Mouse (Mus musculus) megakaryocyte progenitor cell, adult 5-6 weeks (primary cell): ENCODE results near the gene Cysltr2. TPM values are rescaled to one million over a fixed set of nuclear protein-coding genes. Genes with fewer than 3 reads are reported as not detected.
A peak's percentile ranks its signal among the peaks of the same experiment; 100 is the strongest.

ENCODE experiments used
- ATAC-seq: replicated peaks from 2 replicates; pipeline ENCODE4 v1.8.0; 2016; ENCODE audit warnings: mild to moderate bottlenecking, moderate TSS enrichment, inconsistent platforms; ENCODE audit not compliant: poor library complexity
- total RNA-seq, 2 experiments: library from RNA; stranded (forward) in 1 of 2; stranded (reverse) in 1 of 2; fragments of 157-497, 149-512 nt in 1 of 2; fragments of 200-1000 nt in 1 of 2; gene quantifications; 2 replicates each; pipeline versions ENCODE4 v1.2.3 to v1.2.4; 2015 to 2017

Cysltr2 gene
- total RNA-seq (2015) (0.44 and 1.8 TPM in 2 replicates), total RNA-seq (2017) (0.98 TPM in 1 of 2 replicates, not detected in the other)

DNA sequence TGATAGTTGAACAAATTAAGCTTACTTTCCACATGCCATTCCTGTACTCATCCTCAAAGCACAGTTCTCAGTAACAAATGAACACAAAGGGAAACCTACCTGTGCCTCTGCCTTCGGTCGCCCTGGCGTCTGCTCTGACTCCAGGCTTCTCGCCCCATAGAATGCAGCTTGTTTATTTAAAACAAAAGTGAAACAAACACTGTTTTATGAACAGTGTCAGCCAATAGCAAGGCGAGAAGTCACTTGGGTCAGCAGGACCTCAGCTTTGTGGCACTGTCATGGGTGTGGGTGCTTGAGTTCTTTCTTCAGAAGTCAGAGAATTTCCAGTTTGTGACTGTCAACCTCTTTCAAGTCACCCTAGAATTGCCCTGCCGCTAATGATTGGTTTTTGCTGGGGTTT is at the start of gene Cysltr2:
Cysltr2 (minus strand) TSS at position 178 of the 400 bp plus-strand sequence.
- ATAC-seq, result peak; percentile 88

DNA sequence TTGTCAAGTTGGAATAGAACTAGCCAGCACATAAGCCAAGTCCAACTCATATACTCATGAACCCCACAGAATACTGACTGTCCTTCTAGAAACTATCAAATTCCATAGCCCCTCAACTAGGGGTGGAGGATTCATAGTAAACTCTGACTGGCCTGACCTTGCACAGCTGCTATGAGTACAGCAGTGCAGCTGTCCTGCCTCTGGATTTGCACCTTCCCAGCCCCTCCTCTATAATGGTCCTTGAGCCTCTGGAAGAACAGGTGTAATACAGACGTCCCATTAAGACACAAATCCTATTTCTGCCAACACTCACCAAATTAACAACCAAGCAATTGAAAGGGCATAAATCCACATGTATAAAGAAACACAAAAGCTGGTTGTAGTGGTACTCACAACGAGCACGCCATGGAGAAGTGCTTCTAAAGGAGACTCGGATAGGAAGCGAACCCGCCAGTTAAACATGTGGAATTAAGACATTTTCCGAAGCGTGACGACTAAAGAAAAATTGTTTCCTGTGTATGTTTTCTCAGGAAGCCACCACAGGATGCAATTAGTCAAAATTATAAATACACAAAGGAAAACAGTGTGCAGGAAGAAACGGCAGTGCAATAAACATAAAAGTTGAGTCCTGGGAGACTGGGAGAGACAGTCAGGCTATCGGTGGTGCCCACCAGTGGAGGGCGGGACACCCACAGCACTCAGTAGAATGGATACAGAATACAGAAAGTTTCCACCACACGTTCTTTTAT is 46.1 kb upstream of the Cysltr2 start:
- ATAC-seq, result no peak

DNA sequence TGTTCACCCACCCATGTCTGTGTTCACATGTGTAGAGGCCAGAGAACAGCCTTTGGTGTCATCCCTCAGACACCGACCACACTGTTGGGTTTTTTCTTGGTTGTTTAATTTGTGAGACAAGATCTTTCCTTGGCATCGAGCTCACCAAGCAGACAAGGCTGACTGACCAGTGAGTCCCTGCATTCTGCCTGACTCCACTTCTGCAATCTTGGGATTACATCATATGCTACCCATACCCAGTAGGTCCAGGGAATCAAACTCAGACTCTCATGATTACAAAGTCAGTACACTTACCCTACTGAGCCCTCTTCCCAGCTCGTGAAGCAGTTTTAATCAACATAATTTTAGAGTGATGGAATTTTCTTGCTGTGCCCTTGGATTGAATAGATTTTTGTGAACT is 44.0 kb upstream of the Cysltr2 start:
- peak; percentile 57; the same call in 1 of the 2 replicates for ATAC-seq

DNA sequence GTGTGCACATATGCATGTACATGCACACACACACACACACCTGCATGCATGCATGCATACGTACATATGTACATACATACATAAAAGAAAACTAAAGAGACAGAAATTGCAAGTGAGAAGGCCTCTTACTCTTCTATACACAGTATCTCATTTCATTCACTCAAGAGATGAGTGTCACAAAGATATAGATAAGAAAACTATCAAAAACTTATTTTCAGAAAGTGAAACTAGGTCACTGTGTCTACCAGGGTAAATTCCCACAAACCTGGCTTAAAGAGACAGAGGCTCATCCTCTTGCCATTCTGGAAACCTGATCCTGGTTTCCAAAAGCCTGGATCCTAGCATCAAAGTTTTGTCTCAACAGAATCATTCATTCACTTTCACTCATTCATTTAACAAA is 39.3 kb upstream of the Cysltr2 start:
- no peak for ATAC-seq

DNA sequence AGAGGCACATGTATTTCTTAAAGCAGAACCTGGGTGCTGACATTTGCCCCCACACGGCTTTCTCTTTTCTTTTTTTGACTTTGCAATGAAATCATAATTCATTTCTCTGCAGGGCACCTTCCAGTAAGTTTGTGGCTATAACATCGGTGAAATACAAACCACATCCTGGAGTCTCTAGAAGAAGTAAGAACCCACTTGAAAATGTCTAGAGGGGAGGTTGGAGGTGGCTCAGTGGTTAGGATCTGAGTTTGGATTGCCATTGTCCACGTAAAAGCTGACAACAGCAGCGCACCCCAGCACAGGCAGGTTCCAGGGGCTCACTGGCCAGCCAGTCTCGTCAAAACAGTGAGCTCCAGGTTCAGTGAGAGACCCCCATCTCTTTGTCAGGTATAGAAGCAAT is 38.8 kb upstream of the Cysltr2 start:
- 0 out of 2 replicates have a peak, but pooled peaks have one; percentile 5 for ATAC-seq

DNA sequence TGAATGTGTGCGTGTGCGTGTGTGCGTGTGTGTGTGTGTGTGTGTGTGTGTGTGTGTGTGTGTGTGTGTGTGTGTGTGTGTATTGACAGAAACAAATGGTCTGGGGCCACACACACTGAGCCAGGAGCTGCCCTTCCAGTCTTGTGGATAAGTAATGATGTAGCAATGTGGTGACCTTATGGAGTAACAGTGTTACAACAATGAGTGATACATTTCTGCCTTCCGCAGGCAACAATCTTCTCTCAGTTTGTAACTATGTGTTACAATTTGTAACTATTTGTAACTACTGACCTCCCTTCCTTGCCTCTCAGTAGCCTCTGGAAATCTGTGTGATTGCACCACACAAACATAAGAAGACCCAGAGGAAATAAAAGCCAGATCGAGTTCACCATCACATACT is 38.3 kb upstream of the Cysltr2 start:
- ATAC-seq, result peak; percentile 91

DNA sequence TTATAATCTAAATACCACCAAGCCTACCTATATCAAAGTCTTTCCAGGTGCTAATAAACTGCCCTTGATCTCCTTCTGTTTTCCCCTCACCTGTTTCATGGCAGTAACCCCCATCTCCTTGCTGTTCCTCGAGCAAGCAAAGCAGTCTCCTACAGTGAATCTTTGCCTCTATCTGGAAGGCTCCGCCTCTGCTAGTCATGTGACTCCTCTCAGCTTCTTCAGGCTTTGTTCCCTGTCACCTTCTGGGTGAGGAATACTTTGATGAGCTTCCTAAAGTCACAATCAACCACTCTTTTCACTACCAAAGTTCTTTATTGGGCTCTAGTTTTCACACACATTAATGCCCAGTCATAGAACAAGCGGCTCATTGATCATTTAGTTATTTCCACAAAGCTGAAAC is 37.5 kb upstream of the Cysltr2 start:
- ATAC-seq, result no peak

DNA sequence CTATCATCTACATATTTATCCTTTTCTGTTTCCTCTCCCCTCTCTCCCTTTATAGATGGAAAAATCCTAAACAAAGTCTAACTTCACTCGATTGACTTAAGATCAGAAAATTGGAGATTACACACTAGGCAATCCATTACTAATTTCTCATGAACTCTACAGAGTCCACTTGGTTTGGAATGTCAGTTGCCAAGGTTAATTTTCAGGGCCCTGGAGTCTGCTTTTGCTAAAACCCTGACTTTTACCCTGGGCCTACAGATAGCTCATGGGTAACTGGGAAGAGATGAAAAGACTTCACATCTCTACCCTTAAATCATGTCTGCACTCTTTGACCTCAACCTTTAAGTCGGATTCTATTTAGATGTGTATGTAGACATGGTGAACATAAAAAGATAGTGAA is 34.6 kb upstream of the Cysltr2 start:
- no peak for ATAC-seq

DNA sequence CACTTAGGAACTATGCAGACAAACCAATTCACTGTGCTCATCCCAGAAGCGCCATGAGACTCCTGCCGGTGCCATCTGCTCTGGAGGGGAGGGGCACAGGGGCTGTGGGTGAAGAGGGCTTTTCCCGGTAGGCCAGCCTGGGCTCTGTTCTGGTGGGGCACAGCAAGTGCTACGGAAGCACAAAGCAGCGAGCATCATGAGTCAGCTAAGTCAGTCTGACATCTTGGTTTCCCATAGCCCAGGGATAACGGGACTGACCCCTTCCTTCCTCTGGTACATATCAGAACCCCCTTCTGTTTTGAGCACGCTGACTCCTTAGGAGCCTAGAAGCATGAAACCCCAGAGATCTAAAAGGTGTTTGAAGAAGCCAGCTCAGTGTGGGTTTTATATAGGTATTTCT is 15.5 kb upstream of the Cysltr2 start:
- ATAC-seq, result peak; percentile 42

DNA sequence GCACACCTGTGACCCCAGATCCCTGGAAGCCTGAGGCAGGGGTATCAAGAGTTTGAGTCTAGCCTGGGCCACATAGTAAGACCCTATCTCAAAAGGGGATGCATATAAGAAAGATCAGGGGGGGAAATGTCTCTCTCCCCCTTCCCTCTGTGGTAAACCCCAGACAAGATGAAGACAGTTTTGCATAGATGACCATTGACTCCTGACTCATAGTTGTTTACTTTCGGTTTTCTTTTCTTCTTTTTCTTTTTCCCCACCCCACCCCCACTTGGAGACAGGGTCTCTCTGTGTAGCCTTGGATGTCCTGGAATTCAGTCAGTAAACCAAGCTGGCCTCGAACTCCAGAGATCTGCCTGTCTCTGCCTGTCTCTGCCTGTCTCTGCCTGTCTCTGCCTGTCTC is 9.8 kb upstream of the Cysltr2 start:
- no peak for ATAC-seq

DNA sequence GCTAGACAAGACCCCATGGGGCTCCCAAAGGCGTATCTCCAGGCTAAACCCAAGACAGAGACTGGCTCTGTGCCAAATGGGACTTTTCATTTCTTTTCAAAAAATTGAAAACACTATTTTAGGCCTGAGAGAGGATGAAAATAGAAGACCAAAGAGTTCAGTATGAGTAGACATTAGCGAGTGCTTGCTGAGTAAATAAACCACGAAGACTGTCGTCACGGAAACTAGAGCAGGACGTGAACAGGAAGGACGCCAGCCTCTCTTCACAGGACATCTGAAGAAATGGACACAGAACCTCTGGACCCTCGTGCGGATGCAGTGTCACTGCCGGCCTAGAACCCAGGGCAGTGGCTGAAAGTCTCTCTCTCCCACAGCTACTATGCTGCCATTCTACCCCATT is 8.8 kb upstream of the Cysltr2 start:
- no peak for ATAC-seq

DNA sequence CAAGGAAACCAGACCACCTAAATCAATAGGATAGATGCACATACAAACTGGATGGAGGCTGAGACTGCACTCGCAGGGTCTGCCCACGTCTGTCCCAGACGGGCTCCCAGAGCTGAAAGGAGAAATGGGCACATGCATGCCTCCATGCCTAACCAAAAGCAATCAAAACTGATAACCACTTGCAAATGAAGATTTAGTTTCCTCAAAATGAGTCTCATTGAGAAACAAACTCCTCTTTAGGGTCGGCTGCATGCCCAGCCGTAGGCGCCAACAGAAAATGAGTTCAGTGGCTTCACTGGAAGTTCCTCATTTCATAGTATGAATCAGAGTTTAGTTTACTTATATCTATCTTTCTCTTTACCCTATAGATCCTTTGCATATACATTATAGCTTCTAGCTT is 7.9 kb upstream of the Cysltr2 start:
- peak; percentile 63 for ATAC-seq

DNA sequence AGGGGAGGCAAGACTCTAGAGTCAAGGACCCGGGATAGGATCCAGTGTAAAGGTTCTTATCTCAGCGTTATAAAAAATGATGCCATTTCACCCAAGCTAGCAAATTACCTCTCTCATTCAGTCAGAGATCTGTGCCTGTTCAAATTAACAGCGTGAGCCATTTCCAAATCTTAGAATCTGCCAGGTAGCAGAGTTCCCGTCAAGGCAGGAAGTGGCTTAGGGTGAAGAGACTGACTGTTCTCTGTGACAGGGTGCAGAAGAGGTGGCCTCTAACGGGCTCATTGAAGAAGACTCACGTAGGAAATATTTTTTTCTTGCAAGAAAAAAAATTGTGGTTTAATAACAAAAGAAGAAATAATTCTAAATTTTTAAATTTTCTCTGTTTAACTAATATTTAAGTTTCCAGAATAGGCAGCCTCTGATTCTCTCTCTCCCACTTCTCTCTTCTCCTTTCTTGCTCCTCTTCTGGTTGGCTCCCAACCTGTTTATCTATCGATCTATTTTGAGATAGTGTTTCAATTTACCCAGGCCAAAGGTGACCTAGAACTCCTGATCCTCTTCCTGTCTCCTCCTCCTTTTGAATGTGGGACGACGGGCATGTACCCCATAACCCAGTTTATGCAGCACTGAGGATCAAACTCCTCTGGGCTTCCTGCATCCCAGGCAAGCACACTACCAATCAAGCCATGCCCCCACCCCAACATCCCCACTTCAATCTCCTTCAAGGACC is 3.5 kb downstream of the Cysltr2 start:
- no peak for ATAC-seq

DNA sequence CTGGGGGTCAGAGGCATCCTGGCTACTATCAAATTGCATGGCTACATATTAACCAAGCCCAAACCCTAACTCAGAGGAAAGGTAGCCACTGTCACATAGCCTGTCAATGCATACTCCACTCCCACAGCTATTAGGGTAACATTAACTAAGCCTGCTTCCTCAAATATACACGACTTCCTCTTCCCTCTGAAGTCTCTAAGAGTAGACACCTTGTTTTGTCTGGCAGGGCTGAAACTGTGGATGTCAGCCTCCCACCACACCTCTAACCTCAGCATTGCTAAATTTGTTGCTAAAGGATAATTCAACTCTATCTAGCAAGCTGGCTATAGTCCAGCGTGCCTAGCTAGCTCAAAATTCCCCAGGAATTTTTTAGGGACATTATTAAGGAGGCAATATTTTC is 7.2 kb downstream of the Cysltr2 start:
- peak; percentile 65 for ATAC-seq

DNA sequence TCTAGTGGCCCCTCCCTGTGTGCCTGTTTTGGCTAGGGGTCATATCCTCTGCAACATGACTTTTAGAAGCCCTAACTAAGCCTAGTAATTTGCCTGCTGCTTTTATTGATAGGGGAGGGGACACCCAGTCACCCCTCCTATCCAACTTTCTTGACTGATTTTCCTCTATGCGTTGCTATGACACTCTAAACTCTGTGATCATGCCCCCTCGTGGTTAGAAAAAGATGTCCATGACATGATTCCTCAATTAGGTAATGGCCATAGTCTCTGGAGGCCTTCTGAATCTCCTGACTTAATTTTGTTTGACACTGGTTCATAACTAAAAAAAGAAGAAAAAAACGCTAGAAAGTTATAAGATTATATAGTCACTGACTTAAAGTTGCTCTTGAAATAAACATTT is 15.6 kb downstream of the Cysltr2 start:
- ATAC-seq, result peak; percentile 37; the same call in 1 of the 2 replicates

DNA sequence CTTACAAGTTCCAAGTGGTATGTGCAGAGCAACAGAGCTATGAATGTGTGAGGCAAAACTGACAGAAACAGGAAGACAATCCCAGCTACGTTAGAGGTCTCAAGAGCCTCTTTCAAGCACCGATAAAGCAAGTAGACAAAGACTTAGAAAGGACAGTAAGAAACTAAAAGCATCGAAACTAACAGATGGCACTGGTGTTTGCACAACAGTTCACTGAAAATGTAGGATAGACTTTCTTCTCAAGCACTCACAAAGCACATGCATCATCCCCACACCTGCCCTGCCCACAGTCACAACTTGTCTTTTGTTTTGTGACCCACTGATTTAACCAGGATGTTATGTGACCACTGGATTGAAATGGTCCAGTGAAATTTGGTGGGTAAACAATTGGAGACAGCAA is 17.7 kb downstream of the Cysltr2 start:
- no peak for ATAC-seq

DNA sequence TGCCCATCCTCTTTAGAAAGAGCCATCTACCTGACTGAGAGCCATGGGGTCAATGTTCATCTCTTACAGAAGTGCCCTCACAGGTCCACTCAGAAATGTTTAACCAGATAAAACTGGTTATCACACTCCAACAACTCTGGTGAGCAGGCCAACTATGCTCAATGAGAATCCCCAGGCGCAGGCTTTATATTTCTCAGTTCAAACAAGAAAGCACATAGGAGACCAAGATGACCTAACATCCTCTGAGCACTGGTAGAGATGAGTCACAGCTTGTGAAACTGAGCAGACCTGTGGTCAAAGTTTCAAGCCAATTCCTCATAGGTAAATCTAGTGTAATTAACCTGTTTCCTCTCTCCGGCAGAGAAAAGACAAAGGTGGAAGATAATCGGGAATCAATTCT is 31.6 kb downstream of the Cysltr2 start:
- no peak for ATAC-seq

DNA sequence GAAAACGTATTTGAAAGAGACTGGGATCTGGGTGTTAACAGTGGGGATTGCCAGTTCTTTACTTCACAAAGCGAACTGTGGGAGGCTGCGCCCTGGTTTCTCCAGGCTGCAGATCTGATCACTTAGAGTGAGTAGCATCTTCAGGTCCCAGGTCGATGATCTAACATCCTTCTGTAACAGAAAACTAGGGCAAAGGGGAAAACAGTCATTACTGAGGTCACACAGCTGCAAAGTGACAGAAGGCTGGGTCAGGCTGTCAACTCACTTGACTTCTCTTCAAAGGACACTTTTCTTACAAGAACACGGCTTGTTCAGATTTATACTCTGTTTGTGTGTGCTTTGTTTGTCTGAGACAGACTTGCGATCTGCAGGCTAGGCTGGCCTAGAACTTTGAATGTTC is 33.5 kb downstream of the Cysltr2 start:
- ATAC-seq, result no peak

DNA sequence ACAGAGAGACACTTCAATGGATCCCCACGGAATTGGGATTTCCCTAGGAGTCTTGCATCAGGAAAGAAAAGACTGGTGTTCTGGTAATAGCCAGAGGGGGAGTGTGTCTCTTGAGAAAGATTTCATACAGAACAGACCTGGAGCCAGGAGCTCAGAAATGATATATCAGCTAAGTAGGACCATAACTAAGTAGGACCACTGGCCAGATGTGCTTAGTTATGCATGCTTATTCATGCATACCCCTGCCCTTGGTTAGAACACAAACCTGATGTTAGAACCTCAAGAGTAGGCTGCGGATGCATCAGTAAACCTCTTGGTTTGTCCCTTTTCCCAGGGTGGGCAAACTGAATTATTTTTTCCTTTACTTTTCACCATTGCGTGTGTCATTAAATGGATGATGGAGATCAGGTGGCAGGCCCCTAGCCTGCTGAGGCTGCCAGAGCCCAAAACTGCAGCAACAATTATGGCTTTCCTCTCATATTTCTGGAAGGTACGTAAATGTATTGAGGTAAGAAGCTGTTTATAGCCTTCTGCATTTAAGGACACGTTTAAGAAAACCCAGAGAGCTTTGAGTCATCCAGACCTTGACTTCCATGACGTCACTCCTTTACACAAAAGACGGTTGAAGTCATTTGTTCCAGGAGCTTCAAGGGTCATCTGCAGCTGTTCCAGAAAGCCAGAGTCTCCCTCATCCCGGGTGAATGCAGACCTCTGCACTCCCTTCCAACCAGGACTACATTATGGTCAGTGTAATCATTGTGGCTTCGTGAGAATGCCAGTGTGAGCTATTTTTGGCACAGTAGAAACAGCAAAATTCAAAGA is 35.0 kb downstream of the Cysltr2 start:
- ATAC-seq, result no peak

DNA sequence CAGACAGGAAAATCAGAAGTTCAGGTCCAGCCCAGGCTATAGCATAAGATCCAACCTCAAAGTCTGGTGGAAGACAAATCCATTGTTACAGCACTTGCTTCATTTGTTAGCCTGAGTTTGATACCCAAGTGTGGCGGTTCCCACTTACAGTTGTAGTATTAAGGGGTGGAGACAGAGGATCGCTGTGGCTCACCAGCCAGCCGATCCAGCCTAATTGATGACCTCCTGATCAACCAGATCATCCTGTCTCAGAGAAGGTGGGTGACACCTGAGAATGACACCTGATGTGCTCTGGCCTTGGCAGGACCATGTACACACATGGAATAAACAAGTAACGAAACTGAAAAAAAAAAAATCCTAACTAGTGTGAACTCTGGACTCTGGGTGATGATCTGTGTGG is 47.1 kb downstream of the Cysltr2 start:
- ATAC-seq, result no peak

DNA sequence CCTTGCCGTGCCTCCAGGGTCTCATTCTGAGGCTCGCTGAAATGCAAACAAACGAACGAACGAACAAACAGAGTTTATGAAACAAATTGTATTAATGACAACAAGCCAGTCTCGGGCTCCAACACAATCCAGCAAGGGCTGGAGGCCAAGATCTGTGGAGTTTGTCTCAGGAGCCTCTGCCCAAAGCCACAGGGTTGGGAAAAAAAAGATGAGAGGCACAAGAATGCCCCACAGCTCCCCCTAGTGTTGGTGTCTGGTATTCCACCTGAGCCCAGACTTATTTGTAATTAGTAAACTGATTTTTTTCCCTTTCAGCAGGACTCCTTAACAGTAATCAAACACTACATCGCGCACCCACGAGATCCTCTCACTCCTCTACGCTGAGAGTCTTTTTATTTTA is 48.6 kb downstream of the Cysltr2 start:
- ATAC-seq, result peak; percentile 92

DNA sequence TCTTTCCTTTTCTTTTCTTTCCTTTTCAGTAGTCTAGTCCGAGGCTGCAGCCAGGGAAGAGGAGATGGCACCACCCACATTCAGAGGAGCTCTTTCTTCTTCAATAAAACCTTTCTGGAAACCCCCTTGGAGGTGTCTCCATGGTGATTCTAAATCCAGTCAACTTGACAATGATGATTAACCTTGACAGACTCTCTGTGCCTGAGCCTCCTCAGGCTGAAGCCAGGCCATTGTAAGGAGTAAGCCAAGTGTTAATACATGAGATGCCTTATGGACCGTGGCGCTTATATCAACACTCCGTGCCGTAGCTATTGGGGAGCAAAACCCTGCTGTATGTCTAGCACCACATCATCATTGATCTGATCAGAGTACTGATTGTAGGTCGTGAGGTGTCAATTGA is 50.8 kb downstream of the Cysltr2 start:
- ATAC-seq, result no peak
